Mouse (Mus musculus) CH12.LX (cell line): ENCODE measurements around the gene Daam1. TPM values are rescaled to one million over a fixed set of nuclear protein-coding genes. Genes with fewer than 3 reads are reported as not detected.
A peak's percentile ranks its signal among the peaks of the same experiment; 100 is the strongest.

Experiments
- DNase-seq: peaks from one replicate; pipeline ENCODE4 v3.0.0-alpha.2; 2013; ENCODE audit errors: extremely low read depth
- H3K27ac ChIP-seq: 2 replicates; pipeline ENCODE4 v1.5.1; 2012; ENCODE audit warnings: low read depth, mild to moderate bottlenecking, control low read depth, moderate library complexity; ENCODE audit not compliant: insufficient read depth
- H3K27me3 ChIP-seq: replicated peaks from 2 replicates; pipeline ENCODE3; 2012; ENCODE audit warnings: inconsistent platforms
- H3K36me3 ChIP-seq, 2 experiments: replicated peaks in 1 of 2; 2 replicates each; pipeline versions ENCODE3 to v1.6.1; 2012; ENCODE audit warnings: inconsistent platforms in 1 of 2, low read length in 1 of 2, mild to moderate bottlenecking in 1 of 2, mixed read lengths in 1 of 2, moderate library complexity in 1 of 2; ENCODE audit not compliant: control insufficient read depth in 1 of 2, insufficient read depth in 1 of 2
- H3K4me1 ChIP-seq, 2 experiments: 2 replicates each; pipeline ENCODE4 v1.6.1; 2012; ENCODE audit warnings: inconsistent platforms in 1 of 2, moderate library complexity in 1 of 2; ENCODE audit not compliant: insufficient read depth in 2 of 2, control insufficient read depth in 1 of 2
- H3K4me2 ChIP-seq: 2 replicates; pipeline ENCODE4 v1.6.1; 2012; ENCODE audit warnings: low read depth, mild to moderate bottlenecking, control low read depth; ENCODE audit not compliant: poor library complexity, insufficient read depth, severe bottlenecking
- H3K4me3 ChIP-seq, 3 experiments: fragments of 150-350 bp in 1 of 3; sonication (generic) in 1 of 3; replicated peaks in 1 of 3; 2 replicates each; pipeline versions ENCODE3 to v1.5.1; 2011 to 2012; ENCODE audit warnings: low read depth in 2 of 3, low read length in 2 of 3, mild to moderate bottlenecking in 2 of 3, moderate library complexity in 2 of 3, control low read depth in 1 of 3, improper control_type of control experiment in 1 of 3, inconsistent platforms in 1 of 3, mixed read lengths in 1 of 3; ENCODE audit not compliant: poor library complexity in 1 of 3
- H3K79me2 ChIP-seq: replicated peaks from 2 replicates; pipeline ENCODE4 v1.6.1; 2012; ENCODE audit warnings: mild to moderate bottlenecking, moderate library complexity; ENCODE audit not compliant: control insufficient read depth, poor library complexity, insufficient read depth, severe bottlenecking; ENCODE audit errors: extremely low read depth
- H3K9ac ChIP-seq: 2 replicates; pipeline ENCODE4 v1.6.1; 2012; ENCODE audit warnings: low read depth, mild to moderate bottlenecking, control low read depth, moderate library complexity; ENCODE audit not compliant: insufficient read depth
- H3K9me3 ChIP-seq: replicated peaks from 2 replicates; pipeline ENCODE3; 2012; ENCODE audit warnings: low read length, inconsistent platforms, mixed read lengths
- BHLHE40 ChIP-seq: IDR thresholded peaks from 2 replicates; pipeline ENCODE4 v1.6.1; 2011; ENCODE audit warnings: mild to moderate bottlenecking, low read depth, low read length, improper control_type of control experiment
- CHD1 ChIP-seq: IDR thresholded peaks from 2 replicates; pipeline ENCODE4 v1.6.1; 2012; ENCODE audit warnings: low read depth, low read length, improper control_type of control experiment, inconsistent platforms
- CHD2 ChIP-seq: IDR thresholded peaks from 2 replicates; pipeline ENCODE4 v1.6.1; 2011; ENCODE audit warnings: low read length, improper control_type of control experiment
- CTCF ChIP-seq, 2 experiments: IDR thresholded peaks in 1 of 2; conservative IDR thresholded peaks in 1 of 2; 2 replicates each; pipeline ENCODE4 v1.5.1; 2011 to 2012; ENCODE audit warnings: low read depth in 2 of 2, low read length in 2 of 2, improper control_type of control experiment in 1 of 2, inconsistent platforms in 1 of 2, mild to moderate bottlenecking in 1 of 2, moderate library complexity in 1 of 2
- EP300 ChIP-seq: IDR thresholded peaks from 2 replicates; pipeline ENCODE4 v1.6.1; 2011; ENCODE audit warnings: low read length, improper control_type of control experiment
- ETS1 ChIP-seq: conservative IDR thresholded peaks from 2 replicates; pipeline ENCODE4 v1.6.1; 2012; ENCODE audit warnings: low read depth, mild to moderate bottlenecking, inconsistent platforms, low read length, improper control_type of control experiment, moderate library complexity
- HCFC1 ChIP-seq: IDR thresholded peaks from 2 replicates; pipeline ENCODE4 v1.6.1; 2012; ENCODE audit warnings: low read depth, mild to moderate bottlenecking, inconsistent platforms, low read length, improper control_type of control experiment
- IRF4 ChIP-seq: IDR thresholded peaks from 2 replicates; pipeline ENCODE4 v1.6.1; 2014; ENCODE audit warnings: low read depth, mild to moderate bottlenecking, inconsistent platforms, low read length, improper control_type of control experiment
- JUN ChIP-seq: IDR thresholded peaks from 2 replicates; pipeline ENCODE4 v1.6.1; 2011; ENCODE audit warnings: low read depth, mild to moderate bottlenecking, low read length, improper control_type of control experiment, moderate library complexity; ENCODE audit not compliant: insufficient read depth
- JUND ChIP-seq: conservative IDR thresholded peaks from 2 replicates; pipeline ENCODE4 v1.6.1; 2011; ENCODE audit warnings: low read depth, low read length, improper control_type of control experiment
- KAT2A ChIP-seq: IDR thresholded peaks from 2 replicates; pipeline ENCODE4 v1.6.1; 2012; ENCODE audit warnings: low read length, improper control_type of control experiment, inconsistent platforms; ENCODE audit not compliant: insufficient replicate concordance
- MAFK ChIP-seq: IDR thresholded peaks from 2 replicates; pipeline ENCODE4 v1.6.1; 2011; ENCODE audit warnings: low read length, improper control_type of control experiment; ENCODE audit not compliant: insufficient replicate concordance
- MAX ChIP-seq: IDR thresholded peaks from 2 replicates; pipeline ENCODE4 v1.6.1; 2011; ENCODE audit warnings: low read length, improper control_type of control experiment
- MAZ ChIP-seq: IDR thresholded peaks from 2 replicates; pipeline ENCODE4 v1.6.1; 2012; ENCODE audit warnings: low read depth, mild to moderate bottlenecking, inconsistent platforms, low read length, improper control_type of control experiment, moderate library complexity
- MEF2A ChIP-seq: IDR thresholded peaks from 2 replicates; pipeline ENCODE4 v1.6.1; 2014; ENCODE audit warnings: low read depth, mild to moderate bottlenecking, inconsistent platforms, low read length, improper control_type of control experiment, borderline replicate concordance
- MXI1 ChIP-seq: IDR thresholded peaks from 2 replicates; pipeline ENCODE4 v1.6.1; 2011; ENCODE audit warnings: mild to moderate bottlenecking, low read depth, low read length, improper control_type of control experiment
- MYC ChIP-seq: IDR thresholded peaks from 2 replicates; pipeline ENCODE4 v1.6.1; 2011; ENCODE audit warnings: low read depth, mild to moderate bottlenecking, improper control_type of control experiment, low read length
- NELFE ChIP-seq: IDR thresholded peaks from 2 replicates; pipeline ENCODE4 v1.6.1; 2011; ENCODE audit warnings: low read depth, low read length, improper control_type of control experiment
- NRF1 ChIP-seq: IDR thresholded peaks from 2 replicates; pipeline ENCODE4 v1.6.1; 2014; ENCODE audit warnings: low read depth, mild to moderate bottlenecking, inconsistent platforms, low read length, improper control_type of control experiment, moderate library complexity
- PAX5 ChIP-seq: IDR thresholded peaks from 2 replicates; pipeline ENCODE4 v1.6.1; 2012; ENCODE audit warnings: low read length, inconsistent platforms, mixed read lengths
- POLR2A ChIP-seq: IDR thresholded peaks from 2 replicates; pipeline ENCODE4 v1.6.1; 2011; ENCODE audit warnings: low read depth, mild to moderate bottlenecking, improper control_type of control experiment, low read length
- POLR2AphosphoS2 ChIP-seq: IDR thresholded peaks from 2 replicates; pipeline ENCODE4 v1.6.1; 2011; ENCODE audit warnings: low read depth, low read length, improper control_type of control experiment
- RCOR1 ChIP-seq: conservative IDR thresholded peaks from 2 replicates; pipeline ENCODE4 v1.6.1; 2012; ENCODE audit warnings: low read depth, mild to moderate bottlenecking, inconsistent platforms, low read length, improper control_type of control experiment
- SIN3A ChIP-seq: IDR thresholded peaks from 2 replicates; pipeline ENCODE4 v1.6.1; 2012; ENCODE audit warnings: low read length, improper control_type of control experiment, inconsistent platforms
- TCF12 ChIP-seq: IDR thresholded peaks from 2 replicates; pipeline ENCODE4 v1.6.1; 2014; ENCODE audit warnings: low read depth, mild to moderate bottlenecking, inconsistent platforms, low read length, improper control_type of control experiment
- UBTF ChIP-seq: IDR thresholded peaks from 2 replicates; pipeline ENCODE4 v1.6.1; 2012; ENCODE audit warnings: low read depth, mild to moderate bottlenecking, inconsistent platforms, low read length, improper control_type of control experiment, moderate library complexity
- USF2 ChIP-seq: conservative IDR thresholded peaks from 2 replicates; pipeline ENCODE4 v1.6.1; 2011; ENCODE audit warnings: low read depth, low read length, improper control_type of control experiment
- ZC3H11A ChIP-seq: IDR thresholded peaks from 2 replicates; pipeline ENCODE4 v1.6.1; 2012; ENCODE audit warnings: low read depth, mild to moderate bottlenecking, inconsistent platforms, low read length, improper control_type of control experiment
- ZKSCAN1 ChIP-seq: IDR thresholded peaks from 2 replicates; pipeline ENCODE4 v1.6.1; 2012; ENCODE audit warnings: low read depth, inconsistent platforms, low read length, improper control_type of control experiment, borderline replicate concordance
- ZMIZ1 ChIP-seq: IDR thresholded peaks from 2 replicates; pipeline ENCODE4 v1.6.1; 2012; ENCODE audit warnings: low read depth, mild to moderate bottlenecking, inconsistent platforms, low read length, improper control_type of control experiment
- ZNF384 ChIP-seq: IDR thresholded peaks from 2 replicates; pipeline ENCODE4 v1.6.1; 2012; ENCODE audit warnings: low read depth, low read length, improper control_type of control experiment, inconsistent platforms
- dilution Hi-C: fragments of 300-500 bp; cut with MboI; formaldehyde crosslinking; loops from 2 replicates; pipeline ENCODE4 v1.14.3; 2020; ENCODE audit warnings: low sequenced_read_pairs; ENCODE audit not compliant: extremely low pct_unique_long_range_greater_than_20kb, extremely low pct_ligation_motif_present
- in situ Hi-C: fragments of 300-500 bp; cut with MboI; formaldehyde crosslinking; loops from 3 replicates; pipeline ENCODE4 v1.14.3; 2019; ENCODE audit warnings: low sequenced_read_pairs, low pct_ligation_motif_present, low pct_unique_long_range_greater_than_20kb, mixed read lengths
- polyA plus RNA-seq: library from polyadenylated mRNA; unstranded; fragments of >175 nt; gene quantifications from 2 replicates; pipeline ENCODE4 v1.2.1, GENCODE M21; 2012; ENCODE audit warnings: low read depth; ENCODE audit not compliant: insufficient read length
- total RNA-seq, 2 experiments: library from RNA; depleted of rRNA; stranded (reverse); fragments of 300-350 nt in 1 of 2; fragments of >200 nt in 1 of 2; gene quantifications; 2 replicates each; pipeline ENCODE4 v1.2.3; 2012 to 2014

Gene Daam1
- total and polyA plus RNA-seq, 3 experiments = 10.7 to 27.9 (median 23.6) TPM

DNA sequence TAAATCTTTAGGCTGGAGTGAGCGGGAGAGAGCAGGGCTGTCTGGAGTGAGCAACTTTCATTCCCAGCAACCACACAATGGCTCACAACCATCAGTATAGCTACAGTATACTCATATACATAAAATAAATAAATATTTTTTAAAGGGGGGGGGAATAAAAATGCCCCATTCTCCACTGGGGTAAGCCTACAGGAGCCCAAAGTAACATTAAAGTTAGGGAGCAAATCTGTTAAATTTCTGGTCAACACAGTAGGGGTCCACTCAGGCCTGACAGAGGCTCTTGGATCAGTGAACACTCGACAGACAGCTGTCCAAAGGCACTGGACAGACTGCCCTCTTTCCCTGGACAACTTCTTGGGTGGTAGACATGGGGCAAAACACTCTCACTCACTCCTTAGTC, 168.8 kb downstream of the Daam1 start:
- H3K79me2 ChIP-seq = no peaks in the 10 kb centered on the region
- dilution Hi-C loops (no loop called here), in situ Hi-C loops (no loop called here)
- H3K27ac ChIP-seq = no peak overlapping the region
- no peak overlapping the region for H3K4me2 ChIP-seq
- no peak for TF ChIP-seq JUND
- TF ChIP-seq CHD2 = no peak
- no peak for TF ChIP-seq MAFK
- no peak for TF ChIP-seq ETS1
- TF ChIP-seq ZNF384 = no peak
- TF ChIP-seq RCOR1 = no peak
- no peak for TF ChIP-seq ZKSCAN1
- no peak for TF ChIP-seq CTCF (conservative IDR thresholded peaks at IDR 0.05 in 1 of 2, IDR thresholded peaks at IDR 0.05 in 1 of 2; ENCODE audit: low read depth in 2 of 2, low read length in 2 of 2)
- no peak for TF ChIP-seq USF2
- TF ChIP-seq ZMIZ1 = no peak
- no peak for TF ChIP-seq POLR2A
- TF ChIP-seq MXI1 = no peak
- no peak for TF ChIP-seq SIN3A
- TF ChIP-seq CHD1 = no peak
- TF ChIP-seq KAT2A = no peak
- TF ChIP-seq MAZ = no peak
- no peak for TF ChIP-seq MYC
- TF ChIP-seq PAX5 = no peak
- no peak for TF ChIP-seq TCF12
- no peak for TF ChIP-seq JUN
- H3K27me3 ChIP-seq = no peaks in the 10 kb centered on the region
- peaks cover 3 to 14% of the 10 kb centered on the region in 2 experiments for H3K36me3 ChIP-seq
- no peak overlapping the region for H3K4me3 ChIP-seq
- no peaks in the 10 kb centered on the region for H3K9me3 ChIP-seq
- H3K9ac ChIP-seq = no peak overlapping the region
- DNase-seq = no peak
- peaks cover 31 to 82% of the 10 kb centered on the region in 2 experiments for H3K4me1 ChIP-seq

DNA sequence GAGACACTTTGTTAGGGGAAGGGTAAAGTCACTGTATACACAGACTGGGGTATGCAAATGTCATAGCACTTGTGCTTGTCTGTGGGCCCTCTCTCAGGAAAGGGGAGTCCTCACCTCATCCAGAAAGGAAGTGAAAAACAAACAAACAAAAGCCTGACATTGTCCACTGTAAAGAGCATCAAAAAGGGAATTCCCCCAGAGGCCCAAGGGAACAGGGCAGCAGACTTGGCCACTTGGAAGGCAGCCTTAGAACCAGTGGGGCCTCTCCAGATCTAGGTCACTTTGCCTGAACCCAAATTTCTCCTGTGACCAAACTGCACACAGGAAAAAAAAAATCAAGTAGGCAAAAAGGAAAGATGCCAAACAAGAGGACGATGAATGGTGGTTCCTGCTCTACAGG, 170.9 kb downstream of the Daam1 start:
- H3K4me3 ChIP-seq = no peak overlapping the region
- peaks cover 3 to 5% of the 10 kb centered on the region in 2 experiments for H3K36me3 ChIP-seq
- H3K27me3 ChIP-seq = no peaks in the 10 kb centered on the region
- no peaks in the 10 kb centered on the region for H3K79me2 ChIP-seq
- peak; percentile 74 for DNase-seq
- peak overlapping the region; percentile 81 for H3K27ac ChIP-seq
- no peaks in the 10 kb centered on the region for H3K9me3 ChIP-seq
- peak overlapping the region; percentile 41; the same call in 1 of the 2 replicates for H3K9ac ChIP-seq
- peaks cover 33 to 87% of the 10 kb centered on the region in 2 experiments for H3K4me1 ChIP-seq
- peak overlapping the region; percentile 79 for H3K4me2 ChIP-seq
- dilution Hi-C loops = no loop called here
- in situ Hi-C loops = no loop called here
- TF ChIP-seq UBTF = no peak
- no peak for TF ChIP-seq NELFE
- TF ChIP-seq JUN = no peak
- TF ChIP-seq JUND = no peak
- TF ChIP-seq MYC = 0 out of 2 replicates have a peak, but pooled peaks have one; percentile 10
- no peak; the same call in 1 of the 2 replicates for TF ChIP-seq MXI1
- no peak for TF ChIP-seq POLR2AphosphoS2
- no peak for TF ChIP-seq ZC3H11A
- TF ChIP-seq MAZ = no peak
- TF ChIP-seq ZKSCAN1 = no peak
- peak; percentile 86 for TF ChIP-seq MEF2A
- TF ChIP-seq POLR2A = no peak
- no peak for TF ChIP-seq NRF1
- TF ChIP-seq MAX = no peak
- TF ChIP-seq BHLHE40 = peak; percentile 86
- 0 out of 2 replicates have a peak, but pooled peaks have one; percentile 40 for TF ChIP-seq CHD1
- peak; percentile 76 for TF ChIP-seq ETS1
- no peak for TF ChIP-seq HCFC1
- peak; percentile 33; the same call in 1 of the 2 replicates for TF ChIP-seq TCF12
- peak; percentile 80 for TF ChIP-seq ZNF384
- TF ChIP-seq EP300 = peak; percentile 83
- 0 out of 2 replicates have a peak, but pooled peaks have one; percentile 17 for TF ChIP-seq CHD2
- 0 out of 2 replicates have a peak, but pooled peaks have one; percentile 35 for TF ChIP-seq RCOR1
- TF ChIP-seq PAX5 = no peak
- TF ChIP-seq IRF4 = peak; percentile 84
- no peak for TF ChIP-seq ZMIZ1
